Mouse (Mus musculus) embryonic fibroblast, embryonic 13.5 days (primary cell): ENCODE data around the gene Dhx36.

Experiments used
- CTCF ChIP-seq: IDR thresholded peaks from 2 replicates; pipeline ENCODE4 v1.5.1; 2011; ENCODE audit warnings: mild to moderate bottlenecking, control low read depth, low read length, moderate library complexity, borderline replicate concordance; ENCODE audit not compliant: insufficient read depth
- POLR2A ChIP-seq: IDR thresholded peaks from 2 replicates; pipeline ENCODE4 v1.6.1; 2011; ENCODE audit warnings: low read depth, mild to moderate bottlenecking, control low read depth, low read length, moderate library complexity

- no peak for TF ChIP-seq CTCF
- TF ChIP-seq POLR2A, result no peak
Measured at GRCm38 (mm10) chr3:62499327-62499726, 7.5 kb downstream of the Dhx36 start.
